Mouse (Mus musculus): Measurements from ENCODE around the gene Chrna9. TPM values are rescaled to one million over a fixed set of nuclear protein-coding genes. Genes with fewer than 3 reads are reported as not detected.

The Chrna9 gene
- polyA plus RNA-seq, 1 experiment from 2014 or later: not detected

DNA sequence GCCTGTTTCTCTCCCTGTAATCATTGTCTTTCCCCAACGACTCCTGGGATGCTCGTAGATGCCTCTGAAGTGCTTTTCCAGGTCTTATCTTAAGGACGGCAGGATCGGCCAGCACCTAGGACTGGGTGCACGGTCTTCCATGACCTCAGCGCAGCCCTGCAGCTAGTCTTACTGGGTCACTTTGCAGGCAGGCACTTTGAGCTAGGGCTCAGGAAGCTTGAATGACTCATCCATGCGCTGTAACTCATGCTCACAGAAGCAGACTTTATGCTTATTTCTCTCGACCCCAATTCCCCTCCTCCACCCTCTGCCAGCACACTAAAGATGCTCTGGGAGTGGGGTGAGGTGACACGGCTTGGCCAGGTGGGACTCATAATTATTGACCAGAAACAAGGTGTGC, 31.9 kb upstream of the Chrna9 start:
- H3K9ac ChIP-seq: no peak overlapping the region
- ATAC-seq (ENCODE audit: insufficient read depth, low FRiP score, low read depth): no peak
- no peaks in the 10 kb centered on the region for H3K9me3 ChIP-seq
- no peaks in the 10 kb centered on the region for H3K27me3 ChIP-seq (replicated peaks)
- no peak overlapping the region for H3K4me3 ChIP-seq (replicated peaks)
- no peak overlapping the region for H3K27ac ChIP-seq
- no peaks in the 10 kb centered on the region for H3K36me3 ChIP-seq
- no peaks in the 10 kb centered on the region for H3K4me1 ChIP-seq
- WGBS: 89% methylated on average over 9 of the region's 9 CpGs
- H3K4me2 ChIP-seq: no peak overlapping the region

DNA sequence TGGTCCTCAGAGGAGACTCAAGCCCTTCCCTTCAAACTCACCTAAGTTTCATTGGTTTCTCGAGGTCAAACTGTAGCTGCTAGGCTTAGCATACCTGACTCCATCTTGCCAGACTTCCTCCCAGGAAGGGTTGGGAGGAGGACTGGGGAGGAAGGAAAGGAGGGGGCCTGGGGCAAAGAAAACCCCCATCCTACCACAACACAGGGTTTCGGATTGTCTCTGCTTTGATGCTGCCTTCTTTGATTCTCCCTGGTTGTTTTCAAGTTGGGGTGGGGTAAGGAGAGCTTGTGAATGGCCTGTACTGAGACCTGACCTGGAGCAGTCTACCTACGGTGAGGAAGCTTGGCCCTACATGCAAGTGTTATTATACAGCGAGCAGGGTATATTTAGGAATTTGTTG, 30.2 kb upstream of the Chrna9 start:
- H3K27ac ChIP-seq: no peak overlapping the region
- no peak for ATAC-seq (ENCODE audit: insufficient read depth, low FRiP score, low read depth)
- no peak overlapping the region for H3K4me2 ChIP-seq
- no peaks in the 10 kb centered on the region for H3K9me3 ChIP-seq
- H3K9ac ChIP-seq: no peak overlapping the region
- H3K4me3 ChIP-seq (replicated peaks): no peak overlapping the region
- H3K4me1 ChIP-seq: no peaks in the 10 kb centered on the region
- 90% methylated on average over 4 of the region's 4 CpGs for WGBS
- H3K27me3 ChIP-seq (replicated peaks): no peaks in the 10 kb centered on the region
- H3K36me3 ChIP-seq: no peaks in the 10 kb centered on the region

DNA sequence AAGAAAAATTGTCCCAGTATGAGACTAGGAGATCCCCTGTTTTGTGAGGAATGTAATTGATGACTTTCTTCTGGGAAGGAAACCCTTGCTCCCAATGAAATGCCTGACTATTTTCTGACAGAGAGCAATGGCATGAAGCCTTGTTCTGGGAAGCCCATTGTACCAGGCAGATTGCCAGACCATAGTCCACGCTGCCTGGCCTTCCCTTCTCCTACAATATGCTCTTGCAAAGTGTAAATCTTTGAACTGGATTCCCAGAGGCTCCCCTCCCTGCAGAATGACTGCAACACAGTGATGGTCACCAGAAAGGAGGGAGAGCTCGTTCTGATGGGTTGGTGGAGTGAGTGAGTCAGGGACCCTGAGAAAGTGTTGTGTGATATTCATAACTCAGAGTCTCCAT, 26.0 kb upstream of the Chrna9 start:
- Histone ChIP-seq H3K9ac (no peak overlapping the region), H3K4me3 (replicated peaks) (no peak overlapping the region), H3K36me3 (no peaks in the 10 kb centered on the region), H3K27me3 (replicated peaks) (no peaks in the 10 kb centered on the region), H3K4me2 (no peak overlapping the region), H3K9me3 (no peaks in the 10 kb centered on the region), H3K4me1 (no peaks in the 10 kb centered on the region), H3K27ac (no peak overlapping the region)
- no peak for ATAC-seq (ENCODE audit: insufficient read depth, low FRiP score, low read depth)
- WGBS: 69% methylated on average over 2 of the region's 2 CpGs

DNA sequence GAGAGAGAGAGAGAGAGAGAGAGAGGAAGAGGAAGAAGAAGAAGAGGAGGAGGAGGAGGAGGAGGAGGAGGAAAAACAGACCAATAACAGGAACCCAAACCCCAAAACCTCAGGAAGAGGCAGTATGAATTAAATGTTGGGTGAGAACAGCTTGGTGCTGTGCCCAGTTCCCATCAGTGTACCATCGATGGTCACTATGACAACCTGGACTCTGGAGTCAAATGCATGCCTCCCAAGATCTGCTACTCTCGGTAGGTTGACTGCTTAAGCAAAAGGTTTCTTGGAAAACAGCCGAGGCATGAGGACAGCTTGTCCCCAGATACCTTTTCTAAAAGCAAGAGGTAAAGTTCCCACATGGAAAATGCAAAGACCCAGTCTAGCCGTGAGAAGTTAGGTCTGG, 25.4 kb upstream of the Chrna9 start:
- 79% methylated on average over 4 of the region's 4 CpGs for WGBS
- H3K4me2 ChIP-seq: no peak overlapping the region
- H3K9me3 ChIP-seq: no peaks in the 10 kb centered on the region
- no peak overlapping the region for H3K9ac ChIP-seq
- H3K4me1 ChIP-seq: no peaks in the 10 kb centered on the region
- H3K27me3 ChIP-seq (replicated peaks): no peaks in the 10 kb centered on the region
- no peaks in the 10 kb centered on the region for H3K36me3 ChIP-seq
- no peak overlapping the region for H3K4me3 ChIP-seq (replicated peaks)
- H3K27ac ChIP-seq: no peak overlapping the region
- no peak for ATAC-seq (ENCODE audit: insufficient read depth, low FRiP score, low read depth)

DNA sequence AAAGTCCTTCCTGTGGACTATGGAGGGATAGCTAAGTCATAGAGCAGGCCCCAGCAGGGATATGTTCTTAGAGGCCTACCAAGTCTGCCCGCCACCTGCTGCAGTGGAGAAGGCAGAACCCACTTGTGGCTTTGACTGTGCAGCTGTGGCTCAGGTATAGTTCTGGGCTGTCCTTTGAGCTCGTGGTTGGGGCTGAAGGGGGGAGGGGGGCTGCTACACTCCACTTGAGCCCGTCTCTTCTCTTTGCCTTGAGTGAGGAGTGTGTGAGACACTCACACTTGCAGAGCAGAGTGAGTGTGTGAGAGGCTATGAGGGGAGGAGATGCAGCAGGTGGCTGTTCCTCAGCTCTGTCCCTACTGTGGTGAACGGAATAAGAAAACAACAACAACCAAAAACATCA, 24.3 kb upstream of the Chrna9 start:
- no peak overlapping the region for H3K9ac ChIP-seq
- 71% methylated on average over 4 of the region's 4 CpGs for WGBS
- no peak for ATAC-seq (ENCODE audit: insufficient read depth, low FRiP score, low read depth)

DNA sequence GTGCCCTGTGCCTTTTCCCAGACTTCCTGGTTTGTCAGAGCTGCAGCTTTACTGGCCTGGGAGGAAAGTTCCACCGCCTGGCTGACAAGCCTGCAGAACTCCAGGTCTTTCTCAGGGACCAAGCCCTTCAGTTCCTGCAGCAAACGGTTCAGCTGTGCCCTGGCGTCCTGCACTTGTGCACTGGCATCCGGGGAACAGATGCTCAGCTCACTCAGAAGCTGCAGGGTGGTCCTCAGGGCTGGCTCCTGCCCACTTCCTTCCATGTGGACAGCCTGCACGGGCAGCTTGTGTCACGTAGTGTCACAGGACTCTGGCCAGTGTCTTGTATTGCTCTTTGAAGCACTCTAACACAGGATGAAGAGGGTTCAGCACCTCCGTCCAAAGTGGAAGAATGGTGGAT, 23.0 kb upstream of the Chrna9 start:
- no peak for ATAC-seq (ENCODE audit: insufficient read depth, low FRiP score, low read depth)
- Histone ChIP-seq H3K36me3 (no peaks in the 10 kb centered on the region), H3K9ac (no peak overlapping the region), H3K27me3 (replicated peaks) (no peaks in the 10 kb centered on the region), H3K4me3 (replicated peaks) (no peak overlapping the region), H3K27ac (no peak overlapping the region), H3K4me2 (no peak overlapping the region), H3K9me3 (no peaks in the 10 kb centered on the region), H3K4me1 (no peaks in the 10 kb centered on the region)
- WGBS: 77% methylated on average over 7 of the region's 7 CpGs

More for the DNA sequence above, 24.3 kb upstream of the Chrna9 start:
- no peak overlapping the region for H3K4me2 ChIP-seq
- H3K9me3 ChIP-seq: no peaks in the 10 kb centered on the region
- H3K4me1 ChIP-seq: no peaks in the 10 kb centered on the region
- H3K27ac ChIP-seq: no peak overlapping the region
- no peaks in the 10 kb centered on the region for H3K27me3 ChIP-seq (replicated peaks)
- no peak overlapping the region for H3K4me3 ChIP-seq (replicated peaks)
- no peaks in the 10 kb centered on the region for H3K36me3 ChIP-seq

DNA sequence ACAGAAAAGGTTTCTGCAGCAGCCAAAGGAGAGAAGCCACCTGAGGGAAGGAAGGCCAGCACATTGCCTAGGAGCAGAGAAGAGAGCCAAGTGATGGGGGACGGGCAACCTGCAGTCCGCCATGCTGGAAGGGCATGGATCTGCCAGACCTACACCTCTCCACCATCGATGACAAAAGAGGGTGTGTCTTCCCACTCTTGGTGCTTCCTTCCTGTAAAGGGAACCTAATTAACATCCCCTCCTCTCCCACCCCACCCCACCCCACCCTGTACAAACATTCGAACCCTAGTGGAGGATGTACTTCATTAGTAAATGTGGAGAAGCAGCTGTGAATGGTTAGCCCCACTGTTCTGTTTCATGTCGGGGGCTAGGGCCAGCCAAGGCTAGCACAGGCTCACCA, 22.5 kb upstream of the Chrna9 start:
- Histone ChIP-seq H3K9ac (no peak overlapping the region), H3K4me1 (no peaks in the 10 kb centered on the region), H3K27ac (no peak overlapping the region), H3K27me3 (replicated peaks) (no peaks in the 10 kb centered on the region), H3K9me3 (no peaks in the 10 kb centered on the region), H3K4me3 (replicated peaks) (no peak overlapping the region), H3K4me2 (no peak overlapping the region), H3K36me3 (no peaks in the 10 kb centered on the region)
- 77% methylated on average over 5 of the region's 5 CpGs for WGBS
- ATAC-seq (ENCODE audit: insufficient read depth, low FRiP score, low read depth): no peak

DNA sequence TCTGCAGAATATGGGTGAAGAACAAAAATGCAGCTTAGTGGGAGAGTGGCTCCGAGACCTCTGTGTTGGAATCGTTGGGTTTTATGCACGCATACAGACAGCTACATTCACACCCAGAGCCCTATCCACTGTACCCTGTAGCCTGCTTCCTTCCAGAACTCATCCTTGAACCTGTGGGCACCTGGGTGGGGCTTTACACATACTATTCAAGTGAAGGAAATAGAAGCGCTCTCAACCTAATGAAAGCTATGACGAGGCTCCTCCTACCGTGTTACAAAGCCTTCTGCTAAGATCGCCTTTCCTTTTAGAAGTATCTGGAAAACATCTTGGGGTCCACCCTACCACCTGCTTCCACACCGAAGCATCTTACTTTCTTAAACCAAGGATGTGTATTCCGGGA, 21.6 kb upstream of the Chrna9 start:
- H3K36me3 ChIP-seq: no peaks in the 10 kb centered on the region
- ATAC-seq (ENCODE audit: insufficient read depth, low FRiP score, low read depth): no peak
- no peak overlapping the region for H3K9ac ChIP-seq
- H3K4me3 ChIP-seq (replicated peaks): no peak overlapping the region
- H3K27me3 ChIP-seq (replicated peaks): no peaks in the 10 kb centered on the region
- H3K4me2 ChIP-seq: no peak overlapping the region
- H3K4me1 ChIP-seq: no peaks in the 10 kb centered on the region
- 86% methylated on average over 9 of the region's 9 CpGs for WGBS
- H3K9me3 ChIP-seq: no peaks in the 10 kb centered on the region
- no peak overlapping the region for H3K27ac ChIP-seq

DNA sequence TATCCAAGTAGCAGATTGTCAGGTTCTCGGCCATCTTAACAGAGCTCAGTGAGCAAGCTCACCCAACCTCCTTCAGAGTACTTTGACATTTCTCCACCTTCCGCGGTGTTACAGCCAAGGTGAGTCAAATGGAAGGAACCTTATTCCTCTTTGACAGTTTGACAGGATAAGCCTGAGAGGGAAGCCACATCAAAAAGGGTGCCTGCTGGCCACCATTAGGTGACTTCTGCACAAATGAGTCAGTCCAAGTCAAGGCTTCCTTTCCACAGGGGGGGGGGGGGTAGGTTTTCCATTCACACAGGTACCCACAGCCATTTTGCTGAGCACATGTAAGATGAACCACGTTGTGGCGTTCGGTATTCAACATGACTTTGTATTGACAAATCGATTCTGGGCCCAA, 20.4 kb upstream of the Chrna9 start:
- Histone ChIP-seq H3K4me3 (replicated peaks) (no peak overlapping the region), H3K36me3 (no peaks in the 10 kb centered on the region), H3K9me3 (no peaks in the 10 kb centered on the region), H3K4me1 (no peaks in the 10 kb centered on the region), H3K27ac (no peak overlapping the region), H3K4me2 (no peak overlapping the region), H3K9ac (no peak overlapping the region), H3K27me3 (replicated peaks) (no peaks in the 10 kb centered on the region)
- ATAC-seq (ENCODE audit: insufficient read depth, low FRiP score, low read depth): no peak
- WGBS: 90% methylated on average over 7 of the region's 7 CpGs

DNA sequence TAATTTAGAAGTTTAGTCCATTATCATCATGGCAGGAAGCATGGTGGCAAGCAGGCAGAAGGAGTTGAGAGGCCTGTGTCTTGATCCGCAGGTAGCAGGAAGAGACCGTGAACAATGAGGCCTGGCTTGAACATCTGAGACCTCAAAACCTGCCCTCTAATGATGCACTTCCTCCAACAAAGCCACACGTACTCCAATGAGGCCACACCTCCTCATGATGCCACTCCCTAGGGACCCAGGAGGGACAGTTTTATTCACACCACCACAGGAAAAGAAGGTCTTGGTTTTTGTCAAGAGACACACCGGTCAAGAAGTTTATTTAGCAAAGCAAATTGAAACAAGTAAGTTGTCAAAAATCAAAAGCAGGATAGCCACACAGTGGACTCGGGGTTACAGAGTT, 17.8 kb upstream of the Chrna9 start:
- ATAC-seq (ENCODE audit: insufficient read depth, low FRiP score, low read depth): no peak
- no peaks in the 10 kb centered on the region for H3K4me1 ChIP-seq
- no peaks in the 10 kb centered on the region for H3K36me3 ChIP-seq
- no peak overlapping the region for H3K9ac ChIP-seq
- no peaks in the 10 kb centered on the region for H3K27me3 ChIP-seq (replicated peaks)
- 89% methylated on average over 5 of the region's 5 CpGs for WGBS
- no peak overlapping the region for H3K27ac ChIP-seq
- H3K9me3 ChIP-seq: no peaks in the 10 kb centered on the region
- H3K4me3 ChIP-seq (replicated peaks): no peak overlapping the region
- H3K4me2 ChIP-seq: no peak overlapping the region

DNA sequence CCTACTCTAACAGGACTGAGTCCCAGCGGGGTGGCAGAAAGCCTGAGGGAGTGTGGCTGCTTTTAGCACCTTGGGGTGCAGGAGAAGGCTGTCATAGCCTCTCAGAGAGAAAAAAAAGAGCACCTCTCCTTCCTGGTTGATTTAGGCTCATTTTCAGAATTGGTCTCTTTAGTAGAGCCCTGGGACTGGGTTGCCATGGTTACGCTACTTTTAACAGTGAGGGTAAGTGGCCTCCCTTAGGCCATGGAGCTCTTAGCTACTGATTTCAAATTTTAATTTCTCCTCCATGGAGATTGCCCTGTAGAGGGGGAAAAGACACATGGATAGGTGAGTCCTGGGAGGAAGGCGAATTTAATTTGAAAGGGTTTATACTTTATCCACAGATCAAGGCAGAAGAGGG, 16.1 kb upstream of the Chrna9 start:
- ATAC-seq (ENCODE audit: insufficient read depth, low FRiP score, low read depth): no peak

DNA sequence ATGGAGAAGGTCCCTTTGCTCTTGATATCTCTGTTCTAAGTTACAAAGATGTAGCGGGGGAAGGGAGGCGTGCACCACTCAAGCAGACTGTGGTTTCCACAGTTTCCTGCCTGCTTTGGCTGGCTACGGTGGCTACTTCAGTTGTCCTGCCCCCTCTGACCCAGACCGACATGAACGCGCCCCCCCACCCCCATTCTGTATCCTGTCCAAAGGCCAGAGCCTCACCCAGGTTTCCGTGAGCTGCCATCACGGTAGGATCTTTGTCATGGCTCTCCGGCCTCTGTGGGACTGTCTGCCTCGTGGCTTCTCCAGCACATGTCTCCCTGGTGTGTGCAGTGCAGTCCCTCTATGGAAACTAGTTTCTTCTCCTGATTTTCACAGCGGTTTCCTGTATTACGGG, 15.4 kb upstream of the Chrna9 start:
- Histone ChIP-seq H3K9ac (no peak overlapping the region), H3K27me3 (replicated peaks) (no peaks in the 10 kb centered on the region), H3K9me3 (no peaks in the 10 kb centered on the region), H3K27ac (no peak overlapping the region), H3K36me3 (no peaks in the 10 kb centered on the region), H3K4me1 (no peaks in the 10 kb centered on the region), H3K4me2 (no peak overlapping the region), H3K4me3 (replicated peaks) (no peak overlapping the region)
- WGBS: 81% methylated on average over 12 of the region's 12 CpGs
- ATAC-seq (ENCODE audit: insufficient read depth, low FRiP score, low read depth): no peak

More for the DNA sequence above, 16.1 kb upstream of the Chrna9 start:
- Histone ChIP-seq H3K4me3 (replicated peaks) (no peak overlapping the region), H3K9ac (no peak overlapping the region), H3K9me3 (no peaks in the 10 kb centered on the region), H3K27me3 (replicated peaks) (no peaks in the 10 kb centered on the region), H3K27ac (no peak overlapping the region), H3K4me2 (no peak overlapping the region), H3K36me3 (no peaks in the 10 kb centered on the region), H3K4me1 (no peaks in the 10 kb centered on the region)
- 72% methylated on average over 3 of the region's 3 CpGs for WGBS

DNA sequence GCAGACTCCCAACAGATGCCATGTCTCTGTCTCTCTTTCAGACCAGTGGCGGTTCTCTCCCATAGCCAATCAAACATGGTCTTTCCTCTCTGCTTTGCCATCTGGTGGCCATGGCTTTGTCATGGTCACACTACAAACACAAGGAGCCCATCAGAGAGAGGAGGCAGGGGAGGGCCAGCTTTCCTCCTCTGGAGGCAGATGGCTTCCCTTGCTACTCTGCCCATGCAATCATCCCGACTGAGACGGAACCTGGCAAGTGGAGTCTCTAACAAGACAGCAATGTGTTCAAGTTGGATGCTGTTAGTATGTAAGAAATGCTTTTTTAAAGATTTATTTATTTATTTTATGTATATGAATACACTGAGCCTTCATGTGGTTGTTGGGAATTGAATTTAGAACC, 14.8 kb upstream of the Chrna9 start:
- Histone ChIP-seq H3K4me2 (no peak overlapping the region), H3K4me1 (no peaks in the 10 kb centered on the region), H3K27ac (no peak overlapping the region), H3K4me3 (replicated peaks) (no peak overlapping the region), H3K36me3 (no peaks in the 10 kb centered on the region), H3K9ac (no peak overlapping the region), H3K9me3 (no peaks in the 10 kb centered on the region), H3K27me3 (replicated peaks) (no peaks in the 10 kb centered on the region)
- ATAC-seq (ENCODE audit: insufficient read depth, low FRiP score, low read depth): no peak
- 90% methylated on average over 3 of the region's 3 CpGs for WGBS

All from stomach, embryonic 15.5 days (tissue).